Mouse (Mus musculus): ENCODE data around the gene Gspt2. TPM values are rescaled to one million over a fixed set of nuclear protein-coding genes. Genes with fewer than 3 reads are reported as not detected.
"Not testable (repeated sequence)": the region's sequence is repeated elsewhere in the genome, so short reads cannot be mapped to it uniquely, and the experiment has no call there.

Gene Gspt2
- not detected for polyA plus RNA-seq (2017; shearing (Covaris generic))

DNA sequence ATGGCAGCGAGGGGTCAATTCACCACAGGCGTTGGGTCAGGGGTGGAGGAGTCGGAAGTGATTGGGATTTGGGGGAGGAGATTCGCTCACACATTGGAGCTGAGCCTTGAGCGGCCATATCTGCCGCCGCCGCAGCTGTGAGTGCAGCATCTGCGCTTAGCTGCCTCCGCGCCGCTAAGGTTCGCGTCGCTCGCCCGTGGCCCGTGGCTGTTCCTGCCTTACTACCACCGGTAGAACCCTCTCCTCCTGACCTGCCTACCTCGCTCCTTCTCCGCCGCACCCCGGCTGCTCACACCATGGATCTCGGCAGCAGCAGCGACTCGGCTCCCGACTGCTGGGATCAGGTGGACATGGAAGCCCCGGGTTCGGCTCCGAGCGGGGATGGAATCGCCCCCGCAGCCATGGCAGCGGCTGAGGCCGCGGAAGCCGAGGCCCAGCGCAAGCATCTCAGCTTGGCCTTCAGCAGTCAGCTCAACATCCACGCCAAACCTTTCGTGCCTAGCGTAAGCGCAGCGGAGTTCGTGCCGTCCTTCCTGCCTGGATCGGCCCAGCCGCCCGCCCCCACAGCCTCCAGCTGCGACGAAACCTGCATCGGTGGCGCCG lies at the start of gene Gspt2:
Gene Gspt2, plus strand, starts transcription at position 109 of the 603 bp plus-strand sequence.
- ATAC-seq: no peak

GRCm38 (mm10) chrX:94624835-94625803 lies 10.8 kb upstream of the Gspt2 start:
- ATAC-seq: no peak

- ATAC-seq: no peak
Observed at GRCm38 (mm10) chrX:94636911-94637310, 1.0 kb downstream of the Gspt2 start.

DNA sequence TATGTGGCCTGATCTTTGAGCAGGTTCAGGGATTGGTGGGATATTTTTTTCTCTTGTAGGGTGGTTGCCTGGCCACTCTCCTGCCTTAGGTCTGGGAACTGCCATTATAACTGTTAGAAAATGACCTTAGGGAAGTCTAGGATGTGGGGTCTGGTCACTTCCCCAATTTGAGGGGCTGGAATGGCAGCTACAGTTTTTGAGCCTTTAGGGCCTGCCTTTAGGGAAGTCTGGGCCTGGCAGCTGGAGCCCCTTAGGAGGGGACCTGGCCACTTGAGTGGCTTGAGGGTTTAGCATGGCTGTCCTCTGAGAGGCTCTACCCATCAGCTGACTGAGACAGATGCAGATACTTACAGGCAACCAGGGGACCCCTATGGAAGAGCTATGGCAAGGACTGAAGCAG lies 12.7 kb downstream of the Gspt2 start:
- ATAC-seq: no peak

- no peak for ATAC-seq
Observed at GRCm38 (mm10) chrX:94657734-94658133, 21.9 kb downstream of the Gspt2 start.

DNA sequence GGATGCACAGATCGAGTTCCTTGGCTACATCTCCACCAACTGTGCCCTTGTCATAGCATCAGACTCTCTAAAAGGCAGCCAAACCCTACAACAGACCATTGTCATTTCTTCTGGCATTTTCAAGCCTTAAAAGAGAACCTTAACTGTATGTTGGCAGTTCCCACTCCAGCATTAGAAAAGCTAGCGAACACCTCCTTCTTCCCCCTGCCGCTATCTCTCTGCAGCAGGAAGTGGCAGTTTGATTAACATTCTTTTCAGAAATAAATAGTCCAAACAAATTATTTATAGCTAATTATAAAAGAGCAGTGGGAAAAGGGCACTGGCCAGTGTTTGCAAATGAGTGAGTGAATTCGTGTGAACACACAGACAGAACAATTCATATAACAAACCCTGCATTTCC lies 34.9 kb downstream of the Gspt2 start:
- no peak for ATAC-seq

DNA sequence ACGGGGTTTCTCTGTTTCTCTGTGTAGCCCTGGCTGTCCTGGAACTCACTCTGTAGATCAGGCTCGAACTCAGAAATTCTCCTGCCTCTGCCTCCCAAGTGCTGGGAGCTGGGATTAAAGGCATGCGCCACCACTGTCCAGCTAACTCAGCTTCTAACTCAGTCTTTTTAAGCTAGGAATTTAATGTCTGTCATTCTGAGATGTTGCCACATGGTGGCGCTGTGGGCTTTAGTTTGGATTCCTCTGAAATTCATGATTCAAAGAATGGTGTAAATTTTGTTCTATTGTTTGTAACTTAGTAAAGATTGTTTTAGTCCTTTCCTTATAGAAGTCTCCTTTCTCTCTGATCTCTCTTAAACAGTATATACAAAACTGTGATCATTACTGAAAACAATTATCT lies 39.1 kb downstream of the Gspt2 start:
- no peak for ATAC-seq

- not testable (repeated sequence) for ATAC-seq
Observed at GRCm38 (mm10) chrX:94681581-94681980, 45.7 kb downstream of the Gspt2 start.

DNA sequence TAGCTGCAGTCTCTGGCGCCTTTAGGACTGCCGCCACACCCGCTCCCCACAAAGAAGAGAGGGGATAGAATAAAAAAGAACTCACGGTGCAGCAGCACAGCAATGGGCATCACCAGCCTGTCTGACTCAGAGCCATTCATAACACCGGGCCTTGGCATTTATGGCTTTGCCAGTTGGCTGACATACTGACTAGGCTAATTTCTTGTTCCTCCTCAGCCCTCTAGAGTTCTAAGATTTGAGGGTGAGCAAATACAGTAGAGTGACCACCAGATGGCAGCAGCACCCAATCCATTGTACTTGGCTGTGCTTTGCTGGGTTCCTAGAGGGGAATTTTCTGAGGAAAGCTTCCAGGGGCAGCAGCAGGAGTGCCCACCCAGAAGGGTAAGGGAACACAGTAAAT lies 53.7 kb downstream of the Gspt2 start:
- peak; percentile 63 for ATAC-seq

Other genes starting within 250 kb of the Gspt2 start
- 1 to 10 TPM; 6.9 to 7.7 TPM for gene Maged1, start 93.9 kb upstream of the Gspt2 start, polyA plus RNA-seq (2017; shearing (Covaris generic))
- gene Zxdb, start 88.5 kb downstream of the Gspt2 start, polyA plus RNA-seq (2017; shearing (Covaris generic)): 1 to 10 TPM; 2.2 to 3.1 TPM